Mouse (Mus musculus): ENCODE measurements around the gene Zfp580.
A peak's percentile ranks its signal among the peaks of the same experiment; 100 is the strongest.

The Zfp580 gene

DNA sequence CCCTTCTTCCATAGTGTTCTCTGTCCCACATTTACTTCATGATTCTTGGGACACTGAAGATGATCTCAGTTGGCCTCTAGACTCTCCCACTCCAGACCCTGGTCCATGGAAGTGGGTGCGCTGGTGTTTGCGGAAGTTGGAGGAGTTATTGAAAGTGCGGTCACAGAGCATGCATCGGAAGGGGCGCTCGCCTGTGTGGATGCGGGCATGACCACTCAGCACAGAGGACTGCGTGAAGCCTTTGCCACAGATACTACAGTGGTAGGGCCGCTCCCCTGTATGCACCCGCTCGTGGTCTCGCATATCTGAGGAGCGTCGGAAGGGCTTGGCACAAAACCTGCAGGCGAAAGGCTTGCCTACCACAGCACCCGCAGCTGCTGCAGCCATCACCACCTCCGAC is 15.7 kb upstream of the Zfp580 start:
- DNase-seq (ENCODE audit: low read depth), result no peak

DNA sequence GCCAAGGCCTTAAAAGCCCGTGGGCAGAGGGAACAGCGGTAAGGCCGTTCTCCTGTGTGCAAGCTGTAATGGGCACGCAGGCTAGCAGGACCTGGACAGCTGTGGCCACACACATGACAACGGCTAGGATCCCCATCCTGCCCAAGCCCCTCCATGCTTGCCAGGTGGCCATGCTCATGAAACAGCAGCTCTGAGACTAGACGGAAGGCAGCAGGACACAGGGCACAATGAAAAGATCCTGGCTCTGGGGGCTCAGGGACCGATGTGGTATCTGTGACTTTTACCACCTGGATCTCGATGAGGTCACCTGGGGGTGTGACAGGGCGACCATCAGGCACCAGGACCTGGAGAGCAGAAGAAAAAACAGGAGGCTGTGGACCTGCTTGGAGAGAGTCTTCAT is 15.2 kb upstream of the Zfp580 start:
- DNase-seq (ENCODE audit: low read depth), result no peak

DNA sequence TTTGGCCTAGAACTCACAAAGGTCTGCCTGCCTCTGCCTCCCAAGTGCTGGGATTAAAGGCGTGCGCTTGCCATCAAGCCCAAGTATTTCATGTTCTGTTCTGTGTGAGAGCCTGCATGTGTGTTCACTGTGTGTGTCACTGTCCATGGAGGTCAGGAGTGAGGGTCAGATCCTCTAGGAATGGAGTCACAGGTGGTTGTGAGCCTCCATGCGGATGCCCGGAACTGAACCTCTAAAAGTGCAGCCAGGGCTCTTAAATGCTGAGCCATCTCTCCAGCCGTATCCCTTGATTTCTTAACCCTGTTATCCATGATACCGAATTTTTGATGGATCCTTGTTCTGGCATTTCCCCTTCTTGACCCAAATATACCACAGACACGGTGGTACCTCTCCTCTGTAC is 14.3 kb upstream of the Zfp580 start:
- no peak for DNase-seq (ENCODE audit: low read depth)

DNA sequence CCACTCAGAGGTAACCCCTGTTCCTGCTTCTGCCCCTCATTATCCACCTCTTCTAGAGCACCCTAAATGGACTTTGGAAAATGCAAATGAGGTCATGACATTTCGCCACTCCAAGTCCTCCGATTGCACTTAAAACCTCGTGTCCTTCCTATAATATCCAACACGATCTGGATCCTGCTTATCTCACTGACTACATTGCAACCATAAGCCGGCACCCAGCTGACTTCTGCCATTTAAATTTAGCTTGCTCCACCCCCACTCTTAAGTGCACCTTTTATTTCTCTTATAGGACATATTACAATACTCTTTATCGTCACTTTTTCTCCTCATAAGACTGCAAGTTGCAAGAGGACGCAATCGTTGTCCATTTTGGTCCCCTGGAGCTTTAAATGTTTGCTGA is 13.9 kb upstream of the Zfp580 start:
- DNase-seq (ENCODE audit: low read depth), result no peak

DNA sequence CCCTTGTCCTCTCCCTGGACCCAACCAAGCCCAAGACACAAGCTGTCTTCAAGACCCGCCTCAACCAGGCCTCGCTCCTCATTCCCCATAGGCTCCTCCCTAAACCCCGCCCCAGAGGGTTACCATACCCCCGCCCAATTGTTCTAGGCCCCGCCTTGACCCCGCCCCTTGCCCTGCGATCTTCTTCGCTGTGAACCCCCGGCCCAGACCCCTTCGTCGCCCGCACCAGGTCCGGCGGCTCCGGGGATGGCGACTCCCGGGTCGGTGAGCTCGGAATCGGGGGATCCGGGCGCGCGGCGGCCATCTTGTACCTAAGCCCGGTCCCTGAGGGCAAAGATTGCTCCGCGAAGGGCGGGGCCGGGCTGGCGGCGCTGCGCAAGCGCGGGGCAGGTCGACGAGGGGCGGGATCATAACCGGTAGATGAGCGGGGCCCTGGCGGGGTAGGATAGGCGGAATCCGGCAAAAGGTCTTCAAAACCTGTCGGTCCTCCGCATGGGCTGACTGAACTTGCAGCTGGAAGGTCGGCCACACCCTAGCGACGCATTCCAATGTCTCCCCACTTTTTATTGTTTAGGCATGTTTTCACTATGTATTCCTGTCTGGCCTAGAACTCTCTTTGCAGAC is 13.1 kb upstream of the Zfp580 start, which contains the start of gene Zfp784:
Zfp784 (minus strand) TSS at position 338 of the 624 bp plus-strand sequence.
- peak; percentile 94 for DNase-seq (ENCODE audit: low read depth)

DNA sequence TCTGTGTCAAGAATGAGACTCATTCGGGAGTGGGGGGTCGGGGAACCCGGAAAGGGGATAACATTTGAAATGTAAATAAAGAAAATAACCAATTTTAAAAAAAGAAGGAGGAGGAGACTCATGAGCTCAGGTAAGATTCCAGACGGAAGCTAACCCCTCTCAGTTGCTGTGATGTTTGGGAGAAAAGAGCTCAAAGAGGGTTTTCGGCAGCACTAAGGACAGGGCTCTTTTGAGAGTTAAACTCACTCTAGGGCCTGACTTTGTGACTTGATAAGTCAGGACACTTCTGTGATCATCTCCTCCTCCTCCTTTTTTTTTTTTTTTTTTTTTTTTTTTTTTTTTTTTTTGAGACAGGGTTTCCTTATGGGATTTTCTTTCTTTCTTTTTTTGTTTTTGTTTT is 12.4 kb upstream of the Zfp580 start:
- DNase-seq (ENCODE audit: low read depth), result peak; percentile 51

DNA sequence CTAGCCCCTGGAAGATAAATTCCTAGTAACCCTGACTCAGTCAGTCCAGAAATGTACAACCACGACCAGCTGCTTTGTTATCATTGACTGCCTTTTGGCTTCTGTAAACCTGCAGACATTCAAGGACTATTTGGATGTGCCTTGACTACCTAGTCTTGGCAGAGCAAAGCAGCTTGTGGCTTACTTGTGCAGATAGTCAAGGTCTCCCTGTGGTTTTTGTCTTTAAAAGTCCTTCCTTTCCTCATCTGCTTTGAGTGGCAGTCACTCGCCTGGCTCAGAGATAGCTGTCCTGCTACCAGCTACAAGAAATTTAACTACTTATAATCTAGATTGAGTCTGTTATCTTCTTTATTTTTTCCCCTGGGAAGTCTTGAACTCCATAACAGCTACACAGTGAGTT is 6.4 kb upstream of the Zfp580 start:
- peak; percentile 79 for DNase-seq (ENCODE audit: low read depth)

DNA sequence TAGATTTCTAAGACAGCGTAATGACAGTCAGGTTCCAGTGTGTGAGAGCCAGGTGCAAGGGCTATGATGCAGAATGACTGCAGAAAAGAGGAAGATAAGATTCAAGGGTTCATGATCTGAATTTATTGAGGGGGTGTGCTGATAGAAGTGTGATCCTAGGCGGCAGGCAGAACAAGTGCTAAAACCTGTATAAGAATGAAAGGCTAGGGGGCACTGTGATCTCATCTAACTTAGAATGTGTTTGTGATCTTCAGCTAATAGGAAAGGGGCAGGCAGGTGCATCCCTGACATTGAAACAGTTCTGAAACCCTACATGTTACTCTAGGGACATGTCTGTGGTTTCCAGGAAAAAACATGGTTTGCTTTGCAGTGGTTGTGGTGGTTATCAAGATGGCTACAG is 5.2 kb upstream of the Zfp580 start:
- no peak for DNase-seq (ENCODE audit: low read depth)

DNA sequence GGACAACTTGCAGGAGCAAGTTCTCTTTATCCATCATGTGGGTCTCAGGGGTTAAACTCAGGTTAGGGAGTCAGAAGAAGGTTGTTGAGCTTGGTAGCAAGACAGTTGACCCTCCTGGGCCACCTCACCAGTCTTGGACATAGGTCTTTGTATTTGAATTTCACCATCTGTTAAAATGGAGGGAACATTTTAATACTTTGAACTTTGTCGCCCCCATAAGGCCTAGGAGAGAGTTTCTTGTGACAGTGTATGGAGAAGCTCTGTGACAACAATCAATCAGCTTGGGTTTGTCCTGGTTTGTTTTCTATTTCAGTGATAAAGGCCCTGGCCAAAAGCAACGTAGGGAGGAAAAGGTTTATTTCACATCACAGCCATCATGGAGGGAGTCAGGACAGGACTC is 4.0 kb upstream of the Zfp580 start:
- peak; percentile 80 for DNase-seq (ENCODE audit: low read depth)

DNA sequence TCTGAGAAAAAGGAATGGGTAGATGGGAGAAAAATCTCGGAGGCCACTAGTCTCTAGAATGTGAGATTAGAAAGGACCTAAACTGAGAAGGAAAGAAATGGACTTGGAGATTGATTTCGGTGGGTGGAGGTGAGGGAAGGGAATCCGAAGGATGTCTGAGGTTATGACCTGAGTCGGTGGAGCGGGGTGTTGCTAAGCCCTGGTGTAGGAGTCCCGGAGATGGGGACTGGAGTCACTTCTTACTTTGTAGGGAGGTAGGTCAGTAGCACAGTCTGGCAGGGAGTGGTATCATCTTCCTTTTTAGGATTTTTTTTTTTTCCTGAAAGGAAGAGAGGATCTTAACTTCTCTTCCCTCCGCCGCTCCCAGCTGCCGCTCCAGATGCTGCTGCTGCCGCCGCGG is 1.1 kb downstream of the Zfp580 start:
- DNase-seq (ENCODE audit: low read depth), result no peak

DNA sequence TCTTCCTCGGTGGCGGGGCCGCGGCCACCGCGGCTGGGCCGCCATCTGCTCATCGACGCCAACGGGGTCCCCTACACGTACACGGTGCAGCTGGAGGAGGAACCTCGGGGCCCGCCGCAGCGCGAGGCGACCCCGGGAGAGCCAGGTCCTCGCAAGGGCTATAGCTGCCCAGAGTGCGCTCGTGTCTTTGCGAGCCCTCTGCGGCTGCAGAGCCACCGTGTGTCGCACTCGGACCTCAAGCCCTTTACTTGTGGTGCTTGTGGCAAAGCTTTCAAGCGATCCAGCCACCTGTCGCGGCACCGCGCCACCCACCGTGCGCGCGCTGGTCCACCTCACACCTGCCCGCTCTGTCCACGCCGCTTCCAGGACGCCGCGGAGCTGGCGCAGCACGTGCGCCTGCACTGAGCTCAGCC is 1.6 kb downstream of the Zfp580 start:
- no peak for DNase-seq (ENCODE audit: low read depth)

DNA sequence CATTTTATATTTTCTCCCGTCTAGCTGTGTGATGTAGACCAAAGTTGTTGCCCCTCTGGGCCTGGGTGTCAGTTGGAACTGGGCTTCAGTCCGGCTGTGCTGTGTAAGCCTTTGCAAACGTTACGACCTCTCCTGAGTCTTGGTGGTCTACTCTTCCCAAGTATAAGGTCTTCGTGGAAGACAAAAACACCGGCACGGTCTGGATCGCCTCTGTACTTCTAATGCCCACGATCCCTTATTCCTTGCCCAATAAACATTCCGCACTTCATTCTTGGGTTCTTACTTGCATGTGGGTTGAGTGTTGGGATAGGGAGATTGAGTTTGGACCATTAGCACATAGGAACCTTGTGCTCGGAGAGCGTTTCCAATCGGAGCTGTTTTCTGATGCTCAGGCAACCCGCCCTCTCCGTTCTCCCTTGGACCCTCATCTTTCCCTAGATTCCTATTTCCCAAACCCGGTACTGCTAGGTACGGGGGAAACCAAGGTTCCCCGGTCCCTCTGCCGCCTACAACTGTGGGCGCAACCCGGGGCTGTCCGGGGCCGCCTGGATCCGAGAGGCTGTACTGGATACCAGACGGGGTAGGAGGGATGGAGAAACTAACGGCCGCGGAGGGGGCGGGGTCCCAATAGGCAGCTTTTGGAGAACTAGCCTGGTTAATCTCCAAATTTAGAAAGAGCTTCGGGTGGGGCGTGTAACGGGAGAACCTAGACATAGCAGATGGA is 2.3 kb downstream of the Zfp580 start:
- no peak for DNase-seq (ENCODE audit: low read depth)

DNA sequence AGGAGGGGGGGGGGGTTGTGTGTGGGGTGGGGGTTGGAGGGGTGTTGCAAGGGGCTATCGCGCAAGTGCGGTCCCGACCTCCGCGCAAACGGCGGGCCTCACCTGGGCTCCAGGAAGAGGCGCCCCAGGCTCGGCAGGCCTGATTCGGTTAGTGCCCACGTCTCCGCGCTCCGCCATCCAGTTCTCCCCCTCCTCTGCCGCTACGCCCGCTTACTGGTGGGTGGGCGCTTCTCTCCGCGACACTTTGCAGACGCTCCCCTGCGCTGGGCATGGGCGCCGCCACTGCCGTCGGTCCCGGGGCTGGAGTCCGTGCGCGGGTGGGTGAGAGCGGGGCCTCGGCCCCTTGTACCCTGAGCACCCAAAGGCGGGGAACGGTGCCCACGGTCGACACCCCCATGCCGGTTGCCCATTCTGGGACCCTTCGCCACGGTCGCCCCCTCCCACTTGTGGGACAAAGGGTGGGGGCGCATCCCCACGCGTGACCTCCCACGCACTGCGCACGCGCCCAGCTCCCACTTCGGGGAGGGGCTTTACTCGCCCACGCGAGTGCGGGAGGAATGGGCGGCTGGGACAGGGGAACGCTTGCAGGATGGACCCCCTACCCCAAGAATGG is 5.4 kb downstream of the Zfp580 start:
- no peak for DNase-seq (ENCODE audit: low read depth)

DNA sequence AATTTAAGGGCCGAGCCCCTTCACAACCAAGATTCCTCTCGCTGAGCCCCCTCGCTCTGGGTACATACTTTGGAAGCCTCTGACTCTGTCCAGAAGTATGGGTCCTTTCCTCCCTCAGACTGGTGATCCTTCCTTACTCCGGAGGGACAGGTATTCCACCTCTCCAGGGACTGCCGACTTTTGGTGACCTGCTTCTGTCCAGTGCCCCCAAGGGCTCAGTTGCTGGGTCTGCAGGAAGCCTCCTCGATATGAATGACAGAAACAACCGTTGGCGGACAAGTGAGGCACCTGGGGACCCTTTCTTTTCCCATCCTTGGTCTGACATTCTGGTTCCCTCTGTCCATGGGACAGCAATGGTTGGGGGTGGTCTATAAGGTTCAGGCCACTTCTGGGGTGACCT is 6.0 kb downstream of the Zfp580 start:
- DNase-seq (ENCODE audit: low read depth), result no peak

DNA sequence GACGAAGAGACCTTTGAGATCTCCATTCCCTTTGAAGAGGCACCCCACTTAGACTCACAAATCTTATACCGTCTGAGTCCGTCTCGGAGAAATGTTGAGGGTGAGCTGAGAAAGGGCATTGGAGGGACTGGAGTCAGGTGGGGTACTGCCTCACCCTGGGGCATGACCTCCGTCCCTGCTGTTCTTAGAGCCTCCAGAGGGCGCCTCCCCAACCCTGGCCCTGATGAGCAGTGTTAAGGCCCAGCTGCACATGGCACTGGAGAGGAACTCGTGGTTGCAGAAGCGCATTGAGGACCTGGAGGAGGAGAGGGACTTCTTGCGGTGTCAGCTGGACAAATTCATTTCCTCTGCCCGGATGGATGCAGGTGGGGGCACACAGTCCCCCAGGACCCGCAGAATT is 6.5 kb downstream of the Zfp580 start:
- peak; percentile 79 for DNase-seq (ENCODE audit: low read depth)

DNA sequence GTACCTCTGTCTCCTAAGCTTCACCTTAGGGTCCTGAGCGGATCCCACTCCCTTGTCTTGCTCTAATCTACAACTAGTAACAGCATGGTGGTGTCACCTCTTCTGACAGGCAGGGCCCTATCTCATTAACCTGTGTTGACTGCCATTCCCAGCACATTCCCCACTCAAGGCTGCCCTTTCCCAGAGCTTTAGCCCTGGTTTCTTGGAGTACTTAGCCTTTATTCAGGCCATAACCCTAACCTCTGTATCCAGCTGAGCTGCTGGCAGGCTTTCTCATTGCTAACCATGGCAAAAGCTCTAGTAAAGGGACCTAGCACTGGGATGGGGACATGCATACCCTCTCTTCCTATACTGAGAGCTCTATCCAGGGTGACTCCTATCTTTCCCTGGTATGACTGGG is 7.3 kb downstream of the Zfp580 start:
- no peak for DNase-seq (ENCODE audit: low read depth)

DNA sequence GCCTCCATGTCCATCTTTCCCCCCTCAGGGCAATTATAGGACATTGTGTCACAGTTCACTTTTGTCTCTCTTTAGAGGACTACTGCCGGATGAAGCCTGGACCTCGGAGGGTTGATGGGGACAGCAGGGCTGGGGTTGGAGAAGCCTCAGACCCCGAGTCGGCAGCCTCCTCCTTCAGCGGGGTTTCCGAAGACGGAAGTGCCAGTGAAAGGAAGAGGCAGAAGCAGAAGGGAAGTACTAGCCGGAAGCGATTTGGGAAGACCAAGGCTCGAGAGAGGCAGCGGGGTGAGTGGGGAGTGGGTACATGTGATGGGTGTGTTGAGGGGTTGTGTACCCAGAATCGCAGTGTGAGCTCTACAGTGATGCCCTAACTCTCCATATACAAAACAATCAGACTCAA is 8.1 kb downstream of the Zfp580 start:
- DNase-seq (ENCODE audit: low read depth), result no peak

DNA sequence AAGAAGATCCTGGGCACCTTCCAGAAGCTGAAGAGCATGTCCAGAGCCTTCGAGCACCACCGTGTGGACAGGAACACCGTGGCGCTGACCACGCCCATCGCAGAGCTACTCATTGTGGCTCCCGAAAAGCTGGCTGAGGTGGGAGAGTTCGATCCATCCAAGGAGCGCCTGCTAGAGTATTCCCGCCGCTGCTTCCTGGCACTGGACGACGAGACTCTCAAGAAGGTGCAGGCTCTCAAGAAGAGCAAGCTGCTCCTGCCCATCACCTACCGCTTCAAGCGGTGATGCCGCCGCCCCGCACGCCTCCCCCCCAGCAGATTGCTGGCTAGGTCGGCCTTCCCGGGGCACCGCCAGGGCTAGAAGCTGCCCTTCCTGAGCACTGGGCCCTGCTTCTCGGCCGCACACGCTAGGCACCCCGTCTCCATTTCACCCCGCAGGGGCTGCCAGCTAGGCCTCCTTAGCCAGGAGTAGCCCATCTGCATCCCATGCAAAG is 8.9 kb downstream of the Zfp580 start:
- DNase-seq (ENCODE audit: low read depth), result peak; percentile 89

DNA sequence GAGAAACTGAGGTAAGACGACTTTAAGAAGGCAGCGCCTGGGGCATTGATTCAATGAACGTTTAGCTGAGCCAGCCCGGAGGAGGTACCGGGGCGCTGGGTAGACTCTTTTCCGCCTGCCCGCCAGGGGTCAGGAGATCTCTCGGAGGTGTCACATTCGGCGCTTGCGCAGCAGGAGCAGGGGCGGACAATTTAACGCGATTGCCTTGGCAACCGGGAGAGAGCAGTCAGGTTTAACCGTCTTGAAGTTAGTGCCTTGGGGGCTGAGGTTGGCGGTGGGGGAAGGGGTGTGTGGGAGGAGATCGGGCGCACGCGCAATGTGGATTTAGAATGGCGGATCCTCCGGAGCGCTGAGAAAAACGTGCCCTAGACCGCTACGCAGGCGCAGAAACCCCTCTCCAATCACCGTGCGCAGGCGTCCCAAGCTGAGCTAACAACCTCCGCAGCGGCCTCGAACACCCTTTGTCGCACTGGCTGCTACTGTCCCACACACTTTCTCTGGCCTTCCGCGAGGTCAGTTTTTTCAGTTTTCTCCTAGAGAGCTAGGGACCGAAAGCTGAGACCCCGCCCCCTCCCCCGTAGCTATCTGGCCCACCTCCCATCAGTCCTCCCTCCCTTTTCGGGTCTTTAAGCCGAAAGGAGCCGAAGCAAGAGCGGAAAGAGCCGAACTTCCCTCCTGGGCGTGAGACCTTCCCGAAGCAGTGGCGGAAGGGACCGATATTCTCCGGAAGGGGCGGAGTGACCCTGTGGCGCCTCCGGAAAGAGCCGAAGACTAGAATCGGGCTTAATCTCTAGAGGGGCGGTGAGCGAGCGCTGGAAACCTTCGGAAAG is 9.8 kb downstream of the Zfp580 start:
- DNase-seq (ENCODE audit: low read depth), result peak; percentile 98

DNA sequence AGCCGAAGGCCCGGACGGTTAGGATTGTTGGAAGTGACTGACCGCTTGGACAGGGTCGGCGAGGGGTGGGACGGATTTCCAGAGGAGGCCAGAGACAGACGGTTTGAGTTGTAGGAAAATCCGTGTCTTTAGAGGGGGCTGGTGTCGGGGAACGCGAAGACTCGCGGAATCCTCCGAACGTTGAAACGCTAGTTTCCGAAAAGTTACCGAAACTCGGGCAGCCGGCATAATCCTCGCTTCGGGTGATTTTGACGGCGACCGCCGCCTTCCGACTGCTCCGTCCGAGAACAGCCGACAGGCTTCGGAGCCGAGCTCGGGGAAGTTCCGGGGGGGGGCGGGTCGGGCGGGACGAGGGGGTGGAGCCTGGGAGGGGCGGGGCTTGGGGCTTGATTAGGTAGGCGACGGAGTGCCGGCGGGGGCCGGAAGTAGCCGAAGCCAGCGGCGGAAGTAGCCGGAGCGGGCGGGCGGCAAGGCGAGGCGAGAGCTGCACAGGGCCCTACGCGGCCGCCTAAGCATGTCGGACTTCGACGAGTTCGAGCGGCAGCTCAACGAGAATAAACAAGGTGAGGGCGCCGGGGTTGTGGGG is 10.5 kb downstream of the Zfp580 start, which contains the start of gene U2af2:
U2af2 (plus strand) TSS at position 370 of the 586 bp plus-strand sequence.
- peak; percentile 96 for DNase-seq (ENCODE audit: low read depth)

DNA sequence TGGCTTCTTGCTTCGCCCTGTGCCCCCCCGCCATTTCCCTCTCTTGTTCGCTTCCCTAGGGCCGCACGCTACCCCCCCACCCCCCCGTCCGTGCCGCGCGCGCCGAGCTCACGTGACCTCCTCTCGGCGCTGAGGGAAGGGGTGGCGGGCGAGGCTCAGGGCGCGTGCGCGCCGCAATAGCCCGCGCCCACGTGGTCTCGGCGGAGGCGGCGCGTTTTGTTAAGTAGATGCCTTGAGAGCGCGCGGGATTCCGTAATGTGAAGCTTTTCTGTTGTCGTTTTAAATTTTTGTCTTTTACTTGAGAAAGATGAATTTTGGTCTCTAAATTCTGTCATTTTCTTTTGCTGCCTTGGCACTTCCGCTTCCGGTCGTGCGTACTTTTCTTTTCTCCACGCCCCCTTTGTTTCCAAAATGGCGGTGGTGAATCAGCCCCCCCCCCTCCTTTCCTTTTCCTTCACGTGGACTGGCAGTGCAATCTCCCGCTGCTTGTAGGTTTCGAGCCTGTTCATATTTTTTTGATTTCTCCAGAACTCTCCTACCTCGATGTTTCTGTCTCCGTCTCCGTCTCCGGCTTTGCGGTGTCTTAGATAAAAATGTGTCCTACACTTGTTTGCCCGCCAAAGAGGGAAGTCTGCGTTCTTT is 11.1 kb downstream of the Zfp580 start:
- peak; percentile 94 for DNase-seq (ENCODE audit: low read depth)
